Mouse (Mus musculus): ENCODE measurements around the gene Lrmp.

Lrmp gene

DNA sequence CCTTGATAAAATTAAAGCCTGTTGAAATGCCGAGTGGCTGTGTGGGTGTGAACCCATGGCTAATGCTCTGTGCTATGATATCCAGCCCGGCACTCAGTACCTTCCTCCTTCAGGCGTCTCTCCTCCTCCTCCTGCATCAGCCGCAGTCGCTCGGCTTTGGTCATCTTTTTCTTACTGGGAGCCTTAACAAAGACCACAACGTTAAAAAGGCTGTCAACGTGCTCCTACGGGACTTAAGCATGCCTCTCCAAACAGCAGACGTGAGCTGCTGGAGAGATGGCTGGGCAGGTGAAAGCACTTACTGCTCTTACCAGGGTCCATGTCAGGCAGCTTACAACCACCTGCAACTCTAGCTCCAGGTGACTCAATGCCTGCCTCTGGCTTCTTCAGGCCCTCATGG is 89.7 kb downstream of the Lrmp start:
- no peak for DNase-seq (ENCODE audit: low read depth)

- no peak for DNase-seq (ENCODE audit: low read depth)
Observed at GRCm38 (mm10) chr6:145210056-145210680, 94.7 kb downstream of the Lrmp start.

- DNase-seq (ENCODE audit: low read depth) = peak; percentile 99
Observed at GRCm38 (mm10) chr6:145210816-145211338, 95.4 kb downstream of the Lrmp start, which contains the start of the genes Casc1 and Etfrf1. Gene Casc1 (minus strand): TSS chr6:145211005. Gene Etfrf1 (plus strand): TSS chr6:145211134.

GRCm38 (mm10) chr6:145211376-145212305 is 96.2 kb downstream of the Lrmp start:
- peak; percentile 31 for DNase-seq (ENCODE audit: low read depth)

DNA sequence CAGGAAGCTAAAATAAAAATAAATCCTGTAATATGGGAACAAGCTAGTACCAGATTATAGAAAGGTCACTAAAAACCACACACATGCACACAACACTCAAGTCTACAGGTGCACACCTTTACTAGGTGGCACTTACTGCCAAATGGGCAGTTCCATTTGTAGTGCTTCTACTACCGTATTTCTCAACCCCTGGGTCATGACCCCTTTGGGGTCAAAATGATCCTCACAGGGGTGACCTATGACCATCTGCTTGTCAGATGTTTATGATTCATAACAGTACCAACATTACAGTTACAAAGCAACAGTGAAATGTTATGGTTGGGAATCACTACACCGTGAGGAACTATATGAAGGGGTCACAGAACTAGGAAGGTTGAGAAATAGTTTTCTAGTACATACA is 98.5 kb downstream of the Lrmp start:
- DNase-seq (ENCODE audit: low read depth) = no peak

DNA sequence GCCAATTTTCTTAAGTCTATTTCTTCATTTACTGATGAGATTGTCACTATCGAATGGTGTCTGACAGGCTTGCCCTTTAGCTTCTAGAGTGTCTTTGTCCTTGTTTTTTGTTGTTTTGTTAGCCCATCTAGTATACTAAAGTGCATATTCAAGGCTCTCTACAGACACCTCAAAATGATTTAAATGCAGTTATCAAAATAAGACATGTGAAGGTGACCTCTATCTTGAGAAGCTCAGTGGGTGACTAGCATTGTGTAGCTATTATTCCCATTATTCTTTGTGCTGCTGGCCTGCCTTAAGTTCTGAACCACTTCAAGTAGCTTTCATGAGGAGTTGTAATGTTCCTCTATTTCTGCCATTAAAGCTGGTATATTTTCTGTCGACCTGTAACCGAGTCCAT is 100.4 kb downstream of the Lrmp start:
- no peak for DNase-seq (ENCODE audit: low read depth)

DNA sequence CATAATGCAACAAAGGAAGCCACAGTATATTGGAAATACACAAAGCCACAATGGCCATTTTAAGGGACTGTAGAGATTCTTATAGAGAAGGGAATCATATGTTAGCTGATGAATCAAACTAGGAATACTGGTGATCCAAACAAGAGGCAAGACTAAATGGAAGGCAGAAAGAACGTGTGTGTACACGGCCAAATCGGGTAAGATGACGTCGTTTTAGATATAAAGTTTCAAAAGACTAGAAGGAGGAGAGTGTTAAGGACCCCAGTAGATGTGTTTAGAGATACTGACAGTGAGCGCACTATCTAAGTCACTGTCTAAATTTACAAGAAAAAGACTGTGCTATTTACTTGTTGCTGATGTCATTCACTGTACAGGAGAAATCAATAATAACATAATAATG is 108.8 kb downstream of the Lrmp start:
- DNase-seq (ENCODE audit: low read depth) = no peak
